In genomic region chr10:83101421-83102207, GRCm38 (mm10) we compare ENCODE assay signal across 13 mouse cellular contexts.
DNase-seq lines count a peak whose midpoint lies in the region; ATAC-seq and TF ChIP-seq lines count a peak whose summit lies in the region.
"Had no signal": no experiment of that assay in that cellular context is flagged by ENCODE, and none has a peak within 500 bp of the region (broad histone marks: within the 10 kb centered on the region; RNA-seq: fewer than 3 reads in every experiment).

No protein-coding gene starts in this region.

- H3K27ac ChIP-seq in forebrain, embryonic 12.5 days: peak overlapping the region; percentile 83; the same call in 1 of the 2 replicates
- H3K27ac ChIP-seq in forebrain, embryonic 11.5 days (ENCODE audit: low read depth, low read length): no peak overlapping the region
- H3K27ac ChIP-seq in kidney, embryonic 16.5 days (ENCODE audit: low read length): peak overlapping the region; percentile 4; the same call in 1 of the 2 replicates
- 0 out of 2 replicates have a peak overlapping the region, but pooled peaks have one; percentile 18 for H3K27ac ChIP-seq in neural tube, embryonic 13.5 days (replicated peaks)

- DNase-seq in forebrain, embryonic 11.5 days (ENCODE audit: low spot score): no peak
- no peak for DNase-seq in kidney, postnatal 10 days
- no peak for DNase-seq in neural tube, embryonic 10.5 days (ENCODE audit: extremely low spot score, low spot score)
- no peak for DNase-seq in thymus, postnatal 14 days
- DNase-seq: cerebellum, postnatal 10 days; kidney, postnatal 25 days; thymus, postnatal 36 days had no signal

- no peak overlapping the region for H3K4me2 ChIP-seq in forebrain, embryonic 12.5 days
- H3K4me2 ChIP-seq in forebrain, embryonic 11.5 days (ENCODE audit: low read depth, low read length, severe bottlenecking): no peak overlapping the region
- no peak overlapping the region for H3K4me2 ChIP-seq in kidney, embryonic 16.5 days (replicated peaks; ENCODE audit: low read depth, low read length)
- no peak overlapping the region for H3K4me2 ChIP-seq in neural tube, embryonic 13.5 days
- peak overlapping the region; percentile 24 for H3K4me2 ChIP-seq in myocyte (ENCODE audit: low read depth)
- H3K4me2 ChIP-seq: midbrain, embryonic 11.5 days had no signal

- H3K4me1 ChIP-seq in forebrain, embryonic 12.5 days: peaks cover 93% of the 10 kb centered on the region
- H3K4me1 ChIP-seq in forebrain, embryonic 11.5 days (replicated peaks; ENCODE audit: control insufficient read depth, insufficient read depth, low read length): peaks cover 32% of the 10 kb centered on the region
- H3K4me1 ChIP-seq in kidney, embryonic 16.5 days (ENCODE audit: insufficient read depth, low read length): peaks cover 56% of the 10 kb centered on the region
- peaks cover 83% of the 10 kb centered on the region for H3K4me1 ChIP-seq in neural tube, embryonic 13.5 days (replicated peaks)

- WGBS in forebrain, embryonic 12.5 days: 83% methylated on average over 9 of the region's 9 CpGs
- WGBS in forebrain, embryonic 11.5 days: 77% methylated on average over 9 of the region's 9 CpGs
- WGBS in kidney, embryonic 16.5 days: 81% methylated on average over 9 of the region's 9 CpGs
- WGBS in neural tube, embryonic 13.5 days: 85% methylated on average over 9 of the region's 9 CpGs

- no peaks in the 10 kb centered on the region for H3K27me3 ChIP-seq in forebrain, embryonic 12.5 days
- no peaks in the 10 kb centered on the region for H3K27me3 ChIP-seq in forebrain, embryonic 11.5 days (ENCODE audit: control insufficient read depth, insufficient read depth, low read length)
- H3K27me3 ChIP-seq in kidney, embryonic 16.5 days (ENCODE audit: insufficient read depth, low read length): no peaks in the 10 kb centered on the region
- H3K27me3 ChIP-seq in neural tube, embryonic 13.5 days: no peaks in the 10 kb centered on the region
- no peaks in the 10 kb centered on the region for H3K27me3 ChIP-seq in myocyte (ENCODE audit: control insufficient read depth, insufficient read depth, insufficient read length)

- no peak for TF ChIP-seq POLR2A in myocyte (IDR thresholded peaks at IDR 0.05; ENCODE audit: insufficient read length, low read depth)

- no peaks in the 10 kb centered on the region for H3K9me3 ChIP-seq in forebrain, embryonic 12.5 days
- no peaks in the 10 kb centered on the region for H3K9me3 ChIP-seq in forebrain, embryonic 11.5 days (ENCODE audit: control insufficient read depth, low read length)
- no peaks in the 10 kb centered on the region for H3K9me3 ChIP-seq in kidney, embryonic 16.5 days (ENCODE audit: low read length)
- H3K9me3 ChIP-seq in neural tube, embryonic 13.5 days: no peaks in the 10 kb centered on the region

- H3K79me2 ChIP-seq in myocyte (ENCODE audit: control insufficient read depth, insufficient read depth): no peaks in the 10 kb centered on the region

- no peak overlapping the region for H3K9ac ChIP-seq in forebrain, embryonic 12.5 days
- H3K9ac ChIP-seq in forebrain, embryonic 11.5 days (ENCODE audit: low read length): no peak overlapping the region
- no peak overlapping the region for H3K9ac ChIP-seq in kidney, embryonic 16.5 days (replicated peaks; ENCODE audit: low read length)
- no peak overlapping the region for H3K9ac ChIP-seq in neural tube, embryonic 13.5 days

- H3ac ChIP-seq in myocyte (ENCODE audit: control insufficient read depth, insufficient read length): no peak overlapping the region

- no peak overlapping the region for H3K4me3 ChIP-seq in forebrain, embryonic 12.5 days (replicated peaks)
- H3K4me3 ChIP-seq in forebrain, embryonic 11.5 days (ENCODE audit: low read depth, low read length): no peak overlapping the region
- no peak overlapping the region for H3K4me3 ChIP-seq in kidney, embryonic 16.5 days (ENCODE audit: low read length)
- no peak overlapping the region for H3K4me3 ChIP-seq in neural tube, embryonic 13.5 days
- H3K4me3 ChIP-seq in myocyte: no peak overlapping the region
- H3K4me3 ChIP-seq: erythroblast, embryonic 14.5 days had no signal

- no peak for ATAC-seq in forebrain, embryonic 12.5 days (ENCODE audit: low FRiP score)
- ATAC-seq in forebrain, embryonic 11.5 days (replicated peaks; ENCODE audit: low FRiP score): no peak
- peak; percentile 29; the same call in 1 of the 2 replicates for ATAC-seq in kidney, embryonic 16.5 days (ENCODE audit: low FRiP score, low TSS enrichment)
- ATAC-seq in neural tube, embryonic 13.5 days (ENCODE audit: low read depth): no peak

- no peaks in the 10 kb centered on the region for H3K36me3 ChIP-seq in forebrain, embryonic 12.5 days (replicated peaks)
- H3K36me3 ChIP-seq in forebrain, embryonic 11.5 days (ENCODE audit: control insufficient read depth, insufficient read depth, low read length): no peaks in the 10 kb centered on the region
- H3K36me3 ChIP-seq in kidney, embryonic 16.5 days (ENCODE audit: insufficient read depth, low read length): no peaks in the 10 kb centered on the region
- no peaks in the 10 kb centered on the region for H3K36me3 ChIP-seq in neural tube, embryonic 13.5 days
- H3K36me3 ChIP-seq in myocyte (ENCODE audit: control insufficient read depth, insufficient read depth): no peaks in the 10 kb centered on the region

TF ChIP-seq in myocyte, 11 proteins besides CTCF, POLR2A, EP300 and RAD21:
- no peak for TF ChIP-seq TCF12 (IDR thresholded peaks at IDR 0.05; ENCODE audit: insufficient read depth, poor library complexity, severe bottlenecking)
- no peak for TF ChIP-seq MYOG (IDR thresholded peaks at IDR 0.05; ENCODE audit: control insufficient read depth in 1 of 3, insufficient read depth in 1 of 3, insufficient read length in 2 of 3, low read depth in 2 of 3)
- TF ChIP-seq CEBPB (IDR thresholded peaks at IDR 0.05; ENCODE audit: insufficient read depth, poor library complexity, severe bottlenecking): no peak
- no peak for TF ChIP-seq TCF3 (IDR thresholded peaks at IDR 0.05; ENCODE audit: insufficient read length, low read depth)
- TF ChIP-seq POLR2AphosphoS2 (IDR thresholded peaks at IDR 0.05; ENCODE audit: insufficient read length, low read depth): no peak
- no peak for TF ChIP-seq E2F4 (IDR thresholded peaks at IDR 0.05; ENCODE audit: insufficient read depth)
TF ChIP-seq in myocyte: peak in this region for 0.
